Mouse (Mus musculus) Patski (cell line): ENCODE results near the gene Vmn2r83. TPM values are rescaled to one million over a fixed set of nuclear protein-coding genes. Genes with fewer than 3 reads are reported as not detected.

ENCODE experiments used
- ATAC-seq: fragments of 100-300 bp; one replicate; pipeline ENCODE4 v1.8.0; 2021
- CTCF ChIA-PET: fragments of 350-600 bp; sonication (Branson Sonifier 250); formaldehyde crosslinking; loops from one replicate; lab custom pipeline; 2022; ENCODE audit warnings: inconsistent platforms; lab: Charles Lee
- POLR2A ChIA-PET: fragments of 350-600 bp; sonication (Branson Sonifier 250); formaldehyde crosslinking; loops from one replicate; lab custom pipeline; 2022; ENCODE audit warnings: antibody characterized with exemption, inconsistent platforms; lab: Charles Lee
- DNase-seq: peaks from one replicate; pipeline ENCODE4 v3.0.0-alpha.2; 2011; ENCODE audit warnings: low read depth, low spot score
- H3K27me3 ChIP-seq: fragments of 371-371 bp; one replicate; pipeline ENCODE4 v1.5.1; 2021
- CTCF ChIP-seq: fragments of 100-300 bp; IDR thresholded peaks from one replicate; pipeline ENCODE4 v1.5.1; 2021
- in situ Hi-C: fragments of 300-500 bp; cut with MboI; formaldehyde crosslinking; loops from 3 replicates; pipeline ENCODE4 v1.11.1; 2018; ENCODE audit warnings: low pct_unique_long_range_greater_than_20kb, mixed read lengths
- polyA plus RNA-seq: library from polyadenylated mRNA; unstranded; gene quantifications from one replicate; pipeline ENCODE4 v1.2.3, GENCODE M21; 2021

The Vmn2r83 gene
- polyA plus RNA-seq, 1 experiment from 2014 or later: not detected

- CTCF ChIA-PET: no interaction called here
- in situ Hi-C loops: no loop called here
- H3K27me3 ChIP-seq: no peaks in the 10 kb centered on the region
- POLR2A ChIA-PET: no interaction called here
- TF ChIP-seq CTCF: no peak
- ATAC-seq: no peak
- no peak for DNase-seq
Measured at GRCm38 (mm10) chr10:79527453-79527845, 58.9 kb downstream of the Vmn2r83 start.

GRCm38 (mm10) chr10:79528081-79528480, 59.5 kb downstream of the Vmn2r83 start:
- ATAC-seq (no peak), DNase-seq (no peak)
- in situ Hi-C loops: no loop called here
- CTCF ChIA-PET: no interaction called here
- POLR2A ChIA-PET: interaction anchor here (0.7 kb wide), 1 partner anchor 32 kb away, joined by 10 read pairs; no protein-coding TSS in a partner anchor
- TF ChIP-seq CTCF: no peak
- no peaks in the 10 kb centered on the region for H3K27me3 ChIP-seq

- CTCF ChIA-PET: no interaction called here
Measured at GRCm38 (mm10) chr10:79530241-79530640, 61.7 kb downstream of the Vmn2r83 start.

GRCm38 (mm10) chr10:79530721-79531120, 62.2 kb downstream of the Vmn2r83 start:
- DNase-seq: no peak

More at GRCm38 (mm10) chr10:79530241-79530640, 61.7 kb downstream of the Vmn2r83 start:
- ATAC-seq: no peak
- in situ Hi-C loops: no loop called here
- POLR2A ChIA-PET: no interaction called here
- DNase-seq: no peak
- no peak for TF ChIP-seq CTCF
- no peaks in the 10 kb centered on the region for H3K27me3 ChIP-seq

GRCm38 (mm10) chr10:79531593-79531992, 63.1 kb downstream of the Vmn2r83 start:
- in situ Hi-C loops: no loop called here
- POLR2A ChIA-PET: no interaction called here

More at GRCm38 (mm10) chr10:79530721-79531120, 62.2 kb downstream of the Vmn2r83 start:
- ChIA-PET POLR2A (no interaction called here), CTCF (no interaction called here)
- TF ChIP-seq CTCF: no peak
- in situ Hi-C loops: no loop called here
- no peak for ATAC-seq
- no peaks in the 10 kb centered on the region for H3K27me3 ChIP-seq

GRCm38 (mm10) chr10:79532678-79533077, 64.1 kb downstream of the Vmn2r83 start:
- in situ Hi-C loops: no loop called here
- H3K27me3 ChIP-seq: no peaks in the 10 kb centered on the region
- peak; percentile 24 for ATAC-seq
- no peak for TF ChIP-seq CTCF
- CTCF ChIA-PET: no interaction called here
- DNase-seq: no peak
- POLR2A ChIA-PET: no interaction called here

More at GRCm38 (mm10) chr10:79531593-79531992, 63.1 kb downstream of the Vmn2r83 start:
- no peaks in the 10 kb centered on the region for H3K27me3 ChIP-seq
- no peak for DNase-seq
- no peak for TF ChIP-seq CTCF
- ATAC-seq: no peak
- CTCF ChIA-PET: no interaction called here

GRCm38 (mm10) chr10:79533126-79533911, 64.8 kb downstream of the Vmn2r83 start, which contains the start of gene Plpp2:
Gene Plpp2, minus strand, starts transcription at chr10:79533796.
- H3K27me3 ChIP-seq: no peaks in the 10 kb centered on the region
- DNase-seq: peak; percentile 6
- peak; percentile 89 for ATAC-seq
- no peak for TF ChIP-seq CTCF
- CTCF ChIA-PET: no interaction called here
- POLR2A ChIA-PET: no interaction called here
- in situ Hi-C loops: no loop called here

- H3K27me3 ChIP-seq: no peaks in the 10 kb centered on the region
- CTCF ChIA-PET: no interaction called here
- no peak for ATAC-seq
- no peak for TF ChIP-seq CTCF
- POLR2A ChIA-PET: no interaction called here
- no peak for DNase-seq
- in situ Hi-C loops: no loop called here
Measured at GRCm38 (mm10) chr10:79534426-79534825, 65.9 kb downstream of the Vmn2r83 start.

- DNase-seq (no peak), ATAC-seq (no peak)
- in situ Hi-C loops: no loop called here
- H3K27me3 ChIP-seq: no peaks in the 10 kb centered on the region
- CTCF ChIA-PET: no interaction called here
- no peak for TF ChIP-seq CTCF
- POLR2A ChIA-PET: no interaction called here
Measured at GRCm38 (mm10) chr10:79535431-79535830, 66.9 kb downstream of the Vmn2r83 start.

GRCm38 (mm10) chr10:79536461-79537080, 68.0 kb downstream of the Vmn2r83 start:
- ChIA-PET CTCF (no interaction called here), POLR2A (no interaction called here)
- ATAC-seq: no peak
- TF ChIP-seq CTCF: no peak
- in situ Hi-C loops: no loop called here
- H3K27me3 ChIP-seq: no peaks in the 10 kb centered on the region
- no peak for DNase-seq

GRCm38 (mm10) chr10:79537271-79537670, 68.7 kb downstream of the Vmn2r83 start:
- in situ Hi-C loops: no loop called here
- ATAC-seq: no peak
- TF ChIP-seq CTCF: no peak
- no peak for DNase-seq
- POLR2A ChIA-PET: no interaction called here
- H3K27me3 ChIP-seq: no peaks in the 10 kb centered on the region
- CTCF ChIA-PET: no interaction called here
